Mouse (Mus musculus): ENCODE measurements around the gene Trib2.

DNA sequence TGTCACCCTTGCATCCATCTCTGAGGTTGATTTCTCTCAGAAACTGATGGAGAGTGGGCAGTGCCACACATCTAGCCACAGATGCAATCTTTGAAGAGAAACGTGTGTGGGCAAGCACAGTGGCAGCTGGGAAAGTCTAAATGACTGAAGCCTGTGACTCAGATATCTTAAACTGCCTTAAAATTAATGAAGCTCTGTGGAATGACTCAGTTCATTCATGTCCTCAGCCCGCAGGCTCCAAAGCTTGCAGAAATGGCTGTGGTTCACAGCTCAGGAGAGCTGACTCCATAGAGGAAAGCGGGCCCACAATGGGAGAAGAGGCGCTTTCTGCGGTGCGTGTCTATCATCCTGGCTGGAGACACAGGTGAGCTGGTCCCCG, 15.9 kb upstream of the Trib2 start:
- TF ChIP-seq NELFE (IDR thresholded peaks at IDR 0.05; ENCODE audit: low read depth, low read length) (no peak), CTCF (IDR thresholded peaks at IDR 0.05 in 2 of 3, conservative IDR thresholded peaks at IDR 0.05 in 1 of 3; ENCODE audit: control insufficient read depth in 1 of 3, insufficient read depth in 1 of 3, low read depth in 2 of 3, low read length in 3 of 3, poor library complexity in 1 of 3, severe bottlenecking in 1 of 3) (no peak), POLR2A (IDR thresholded peaks at IDR 0.05; ENCODE audit: control insufficient read depth in 1 of 2, insufficient read depth in 1 of 2, low read depth in 1 of 2, low read length in 2 of 2, poor library complexity in 1 of 2) (no peak), MAX (IDR thresholded peaks at IDR 0.05; ENCODE audit: low read length) (no peak), EP300 (IDR thresholded peaks at IDR 0.05; ENCODE audit: low read depth in 1 of 2, low read length in 2 of 2) (no peak), CHD1 (IDR thresholded peaks at IDR 0.05; ENCODE audit: low read depth, low read length) (no peak), GATA1 (IDR thresholded peaks at IDR 0.05; ENCODE audit: low read depth, low read length) (no peak), ELF1 (IDR thresholded peaks at IDR 0.05; ENCODE audit: low read depth, low read length) (no peak), USF1 (IDR thresholded peaks at IDR 0.05; ENCODE audit: low read depth, low read length) (no peak), BHLHE40 (IDR thresholded peaks at IDR 0.05; ENCODE audit: borderline replicate concordance, low read depth, low read length) (no peak), HCFC1 (IDR thresholded peaks at IDR 0.05; ENCODE audit: low read depth, low read length) (no peak), ZNF384 (IDR thresholded peaks at IDR 0.05; ENCODE audit: low read depth, low read length) (no peak), MYB (IDR thresholded peaks at IDR 0.05; ENCODE audit: low read depth, low read length) (no peak)

Data from MEL (cell line).